Mouse (Mus musculus) testis, adult 2 months (tissue): Measurements from ENCODE around the gene Helz. TPM values are rescaled to one million over a fixed set of nuclear protein-coding genes. Genes with fewer than 3 reads are reported as not detected.

Experiments
- H3K27ac ChIP-seq: fragments of 200-500 bp; 2 replicates; pipeline ENCODE4 v1.5.1; 2012; ENCODE audit warnings: low read depth, low read length; ENCODE audit not compliant: control insufficient read depth, insufficient read depth
- H3K27me3 ChIP-seq: fragments of 200-500 bp; 2 replicates; pipeline ENCODE4 v1.6.1; 2012; ENCODE audit warnings: mild to moderate bottlenecking, low read length, moderate library complexity; ENCODE audit not compliant: control insufficient read depth, insufficient read depth
- H3K36me3 ChIP-seq: fragments of 200-500 bp; 2 replicates; pipeline ENCODE4 v1.6.1; 2012; ENCODE audit warnings: mild to moderate bottlenecking, low read length; ENCODE audit not compliant: control insufficient read depth, insufficient read depth
- H3K4me1 ChIP-seq: fragments of 200-500 bp; 2 replicates; pipeline ENCODE4 v1.6.1; 2012; ENCODE audit warnings: low read length; ENCODE audit not compliant: control insufficient read depth, insufficient read depth
- H3K4me3 ChIP-seq: fragments of 200-500 bp; 2 replicates; pipeline ENCODE4 v1.5.1; 2012; ENCODE audit warnings: low read depth, mild to moderate bottlenecking, low read length, moderate library complexity, mixed read lengths; ENCODE audit not compliant: control insufficient read depth
- CTCF ChIP-seq: fragments of 200-500 bp; IDR thresholded peaks from 2 replicates; pipeline ENCODE4 v1.5.1; 2012; ENCODE audit warnings: low read depth, mild to moderate bottlenecking, inconsistent platforms, low read length, moderate library complexity; ENCODE audit not compliant: control insufficient read depth, insufficient read depth, insufficient replicate concordance
- POLR2A ChIP-seq: fragments of 200-500 bp; IDR thresholded peaks from 2 replicates; pipeline ENCODE4 v1.6.1; 2012; ENCODE audit warnings: low read depth, mild to moderate bottlenecking, inconsistent platforms, low read length, moderate library complexity; ENCODE audit not compliant: control insufficient read depth
- polyA plus RNA-seq: library from polyadenylated mRNA; depleted of rRNA; stranded (reverse); fragments of >200 nt; gene quantifications from 2 replicates; pipeline ENCODE4 v1.2.3, GENCODE M21; 2012

The Helz gene
- polyA plus RNA-seq, 1 experiment: 17.2 TPM

GRCm38 (mm10) chr11:107655538-107655937, 107.8 kb downstream of the Helz start:
- Histone ChIP-seq H3K27me3 (no peaks in the 10 kb centered on the region), H3K4me1 (0 out of 2 replicates have a peak, but pooled peaks cover 5% of the 10 kb centered on the region), H3K27ac (no peak overlapping the region), H3K36me3 (peaks cover 1% of the 10 kb centered on the region), H3K4me3 (no peak overlapping the region)
- TF ChIP-seq CTCF (no peak), POLR2A (no peak)

GRCm38 (mm10) chr11:107657117-107657516, 109.4 kb downstream of the Helz start:
- Histone ChIP-seq H3K36me3 (peaks cover 1% of the 10 kb centered on the region), H3K4me1 (no peaks in the 10 kb centered on the region), H3K4me3 (no peak overlapping the region), H3K27ac (no peak overlapping the region), H3K27me3 (no peaks in the 10 kb centered on the region)
- TF ChIP-seq POLR2A (no peak), CTCF (no peak)

- no peaks in the 10 kb centered on the region for H3K27me3 ChIP-seq
- H3K27ac ChIP-seq: no peak overlapping the region
- TF ChIP-seq CTCF (no peak), POLR2A (no peak)
- H3K4me3 ChIP-seq: no peak overlapping the region
- H3K4me1 ChIP-seq: no peaks in the 10 kb centered on the region
- H3K36me3 ChIP-seq: peaks cover 1% of the 10 kb centered on the region
Measured at GRCm38 (mm10) chr11:107660452-107660851, 112.7 kb downstream of the Helz start.

GRCm38 (mm10) chr11:107662666-107663065, 114.9 kb downstream of the Helz start:
- H3K36me3 ChIP-seq: peaks cover 1% of the 10 kb centered on the region
- TF ChIP-seq CTCF (no peak), POLR2A (no peak)

GRCm38 (mm10) chr11:107667542-107667941, 119.8 kb downstream of the Helz start:
- TF ChIP-seq CTCF (no peak), POLR2A (no peak)
- Histone ChIP-seq H3K4me1 (no peaks in the 10 kb centered on the region), H3K27me3 (no peaks in the 10 kb centered on the region), H3K27ac (no peak overlapping the region), H3K36me3 (peaks cover 6% of the 10 kb centered on the region), H3K4me3 (no peak overlapping the region)

More at GRCm38 (mm10) chr11:107662666-107663065, 114.9 kb downstream of the Helz start:
- no peaks in the 10 kb centered on the region for H3K27me3 ChIP-seq
- H3K4me3 ChIP-seq: no peak overlapping the region
- H3K27ac ChIP-seq: no peak overlapping the region
- H3K4me1 ChIP-seq: no peaks in the 10 kb centered on the region

GRCm38 (mm10) chr11:107668223-107668622, 120.5 kb downstream of the Helz start:
- Histone ChIP-seq H3K27me3 (no peaks in the 10 kb centered on the region), H3K4me1 (no peaks in the 10 kb centered on the region), H3K4me3 (no peak overlapping the region), H3K36me3 (peaks cover 6% of the 10 kb centered on the region), H3K27ac (no peak overlapping the region)
- TF ChIP-seq CTCF (no peak), POLR2A (no peak)

GRCm38 (mm10) chr11:107668977-107669376, 121.2 kb downstream of the Helz start:
- TF ChIP-seq POLR2A (no peak), CTCF (no peak)
- Histone ChIP-seq H3K27me3 (no peaks in the 10 kb centered on the region), H3K4me3 (no peak overlapping the region), H3K36me3 (peaks cover 6% of the 10 kb centered on the region), H3K27ac (no peak overlapping the region), H3K4me1 (no peaks in the 10 kb centered on the region)

- Histone ChIP-seq H3K36me3 (peaks cover 6% of the 10 kb centered on the region), H3K27me3 (no peaks in the 10 kb centered on the region), H3K27ac (no peak overlapping the region), H3K4me3 (no peak overlapping the region), H3K4me1 (no peaks in the 10 kb centered on the region)
- TF ChIP-seq POLR2A (no peak), CTCF (no peak)
Measured at GRCm38 (mm10) chr11:107674006-107674405, 126.3 kb downstream of the Helz start.
